ENCODE assay signal across 11 mouse cellular contexts in the genomic region with DNA sequence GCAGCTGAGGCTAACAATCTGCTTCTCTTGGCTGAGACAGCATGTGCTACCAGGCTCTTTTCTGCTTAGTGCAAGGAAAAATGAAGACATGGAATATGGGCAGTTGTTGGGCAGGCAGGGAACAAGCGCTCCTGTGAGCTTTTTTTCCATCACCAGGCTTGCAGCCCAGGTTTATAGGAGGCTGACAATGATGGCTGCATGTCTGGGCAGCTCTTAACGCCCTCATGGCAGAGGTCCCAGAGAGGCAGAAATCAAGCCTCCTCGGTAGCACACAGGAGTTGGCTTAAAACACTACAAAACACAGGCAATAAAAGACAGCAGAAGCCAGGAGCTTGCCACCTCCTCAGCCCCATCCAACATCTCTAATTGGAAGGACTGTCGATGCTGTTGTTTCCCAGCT. TPM values are rescaled to one million over a fixed set of nuclear protein-coding genes. Genes with fewer than 3 reads are reported as not detected.
DNase-seq lines count a peak whose midpoint lies in the region; ATAC-seq and TF ChIP-seq lines count a peak whose summit lies in the region.
"Had no signal": no experiment of that assay in that cellular context is flagged by ENCODE, and none has a peak within 500 bp of the region (broad histone marks: within the 10 kb centered on the region; RNA-seq: fewer than 3 reads in every experiment).

No protein-coding gene starts in this region.

- H3K4me2 ChIP-seq in midbrain, embryonic 13.5 days (replicated peaks): no peak overlapping the region

- peak; percentile 9 for DNase-seq in cerebellum, adult 8-10 months
- no peak for DNase-seq in cerebellum, postnatal 4 days (ENCODE audit: low spot score in 2 of 2)
- DNase-seq in layer of hippocampus, adult 18-20 months (ENCODE audit: low spot score in 2 of 2): peak; percentile 13 to 62
- DNase-seq in layer of hippocampus, adult 11-12 months (ENCODE audit: low spot score): no peak
- DNase-seq in layer of hippocampus, postnatal 14 days (ENCODE audit: low spot score in 2 of 2): peak; percentile 20
- DNase-seq in T-cell, adult 2 months (ENCODE audit: low spot score): no peak

- TF ChIP-seq CTCF in bone marrow macrophage, adult 2 months (IDR thresholded peaks at IDR 0.05; ENCODE audit: low read depth, low read length): no peak

- 73% methylated on average over 4 of the region's 4 CpGs for WGBS in midbrain, embryonic 13.5 days

- TF ChIP-seq POLR2A in bone marrow macrophage, adult 2 months (IDR thresholded peaks at IDR 0.05; ENCODE audit: borderline replicate concordance, low read depth, low read length): no peak

- 0 out of 2 replicates have a peak, but pooled peaks cover 3% of the 10 kb centered on the region for H3K9me3 ChIP-seq in midbrain, embryonic 13.5 days

- no peak overlapping the region for H3K9ac ChIP-seq in midbrain, embryonic 13.5 days (replicated peaks)

- H3K4me1 ChIP-seq in bone marrow macrophage, adult 2 months (ENCODE audit: control insufficient read depth, insufficient read depth, low read length): peaks cover 37% of the 10 kb centered on the region
- H3K4me1 ChIP-seq in midbrain, embryonic 13.5 days (replicated peaks): no peaks in the 10 kb centered on the region

- H3K27me3 ChIP-seq in midbrain, embryonic 13.5 days: no peaks in the 10 kb centered on the region

- no peak for ATAC-seq in midbrain, embryonic 13.5 days
- ATAC-seq: lung, postnatal 0 days had no signal

- H3K36me3 ChIP-seq in midbrain, embryonic 13.5 days: no peaks in the 10 kb centered on the region

- H3K4me3 ChIP-seq in bone marrow macrophage, adult 2 months (ENCODE audit: insufficient read depth, low read length): no peak overlapping the region
- H3K4me3 ChIP-seq in midbrain, embryonic 13.5 days (replicated peaks): no peak overlapping the region

- peak overlapping the region; percentile 94 for H3K27ac ChIP-seq in bone marrow macrophage, adult 2 months (ENCODE audit: insufficient read depth, low read depth, low read length)
- H3K27ac ChIP-seq in midbrain, embryonic 13.5 days: no peak overlapping the region

RNA-seq across cellular contexts. Expression of a gene that starts 28.8 kb away (rescaled TPM):
- total RNA-seq in layer of hippocampus, adult 18-20 months (2021): 100 to 1,000 TPM; 112 to 115 TPM
- 52.4 and 56.8 TPM in 2 replicates for polyA plus RNA-seq in bone marrow macrophage, adult 2 months (2012; ENCODE audit: insufficient read depth, insufficient read length, missing spikeins)
- 10 to 100 TPM; 87.5 to 99.1 TPM for total RNA-seq in layer of hippocampus, postnatal 14 days (2021)
- 69.7 and 75.5 TPM in 2 replicates for polyA plus RNA-seq in midbrain, embryonic 13.5 days (2015; fragmentation: Nextera tagmentation; extraction: Ambion mirVana)

RNA-seq across cellular contexts. Expression of a gene that starts 31.6 kb away (rescaled TPM):
- total RNA-seq in layer of hippocampus, adult 18-20 months (2021): not detected
- not detected in 2 replicates for polyA plus RNA-seq in bone marrow macrophage, adult 2 months (2012; ENCODE audit: insufficient read depth, insufficient read length, missing spikeins)
- not detected for total RNA-seq in layer of hippocampus, postnatal 14 days (2021)
- not detected in 2 replicates for polyA plus RNA-seq in midbrain, embryonic 13.5 days (2015; fragmentation: Nextera tagmentation; extraction: Ambion mirVana)
- total RNA-seq: heart, postnatal 25 days had no signal
- polyA plus RNA-seq: C2C12; lung, postnatal 0 days had no signal

RNA-seq across cellular contexts. Expression of a gene that starts 47.3 kb away (rescaled TPM):
- 1 to 10 TPM; 3.3 to 3.5 TPM for total RNA-seq in layer of hippocampus, adult 18-20 months (2021)
- 6.2 and 6.7 TPM in 2 replicates for polyA plus RNA-seq in bone marrow macrophage, adult 2 months (2012; ENCODE audit: insufficient read depth, insufficient read length, missing spikeins)
- 1 to 10 TPM; 2.1 to 2.8 TPM for total RNA-seq in layer of hippocampus, postnatal 14 days (2021)
- polyA plus RNA-seq in midbrain, embryonic 13.5 days (2015; fragmentation: Nextera tagmentation; extraction: Ambion mirVana): 3.6 and 3.7 TPM in 2 replicates

Comparison
In these comparisons a context has a peak if more than half of its experiments do, and no peak if none do; other contexts are left out.
1. DNase-seq: peak in cerebellum, adult 8-10 months (single experiment), layer of hippocampus, adult 18-20 months (2 of 2) and layer of hippocampus, postnatal 14 days (2 of 2); none in cerebellum, postnatal 4 days (0 of 2), layer of hippocampus, adult 11-12 months (single experiment) and T-cell, adult 2 months (single experiment).